In genomic region chrX:136270393-136271111, GRCm38 (mm10) we compare ENCODE assay signal across 8 mouse cellular contexts. TPM values are rescaled to one million over a fixed set of nuclear protein-coding genes. Genes with fewer than 3 reads are reported as not detected.
DNase-seq lines count a peak whose midpoint lies in the region; ATAC-seq and TF ChIP-seq lines count a peak whose summit lies in the region.
"Not testable (repeated sequence)": the region's sequence is repeated elsewhere in the genome, so short reads cannot be mapped to it uniquely, and the experiment has no call there.

No protein-coding gene starts in this region.

- H3K4me1 ChIP-seq in bone marrow macrophage, adult 2 months (ENCODE audit: control insufficient read depth, insufficient read depth, low read length); heart, embryonic 10.5 days; intestine, embryonic 16.5 days (ENCODE audit: control insufficient read depth, insufficient read depth, low read length); limb, embryonic 15.5 days; small intestine, adult 2 months (ENCODE audit: control insufficient read depth, insufficient read depth, insufficient read length, low read length): not testable (repeated sequence)
- H3K4me1 ChIP-seq in embryonic facial prominence, embryonic 10.5 days, result peaks cover 17% of the 10 kb centered on the region
- H3K4me1 ChIP-seq in midbrain, embryonic 12.5 days, result peaks cover 12% of the 10 kb centered on the region

- H3K27me3 ChIP-seq in embryonic facial prominence, embryonic 10.5 days (replicated peaks; ENCODE audit: low read depth, poor library complexity, severe bottlenecking), result peaks cover 15% of the 10 kb centered on the region
- not testable (repeated sequence) for H3K27me3 ChIP-seq in heart, embryonic 10.5 days (ENCODE audit: insufficient read depth, poor library complexity, severe bottlenecking); intestine, embryonic 16.5 days (replicated peaks; ENCODE audit: control insufficient read depth, insufficient read depth, low read length); limb, embryonic 15.5 days; midbrain, embryonic 12.5 days; small intestine, adult 2 months (ENCODE audit: control insufficient read depth, insufficient read depth, low read length)

- WGBS in embryonic facial prominence, embryonic 10.5 days, result 12% methylated on average over 18 of the region's 60 CpGs
- 23% methylated on average over 13 of the region's 60 CpGs for WGBS in heart, embryonic 10.5 days
- WGBS in intestine, embryonic 16.5 days, result 16% methylated on average over 18 of the region's 60 CpGs
- 4% methylated on average over 7 of the region's 60 CpGs for WGBS in limb, embryonic 15.5 days
- WGBS in midbrain, embryonic 12.5 days, result 38% methylated on average over 9 of the region's 60 CpGs
- WGBS in small intestine, adult 2 months, result 21% methylated on average over 21 of the region's 60 CpGs

- H3K9me3 ChIP-seq in embryonic facial prominence, embryonic 10.5 days; heart, embryonic 10.5 days; intestine, embryonic 16.5 days (ENCODE audit: control insufficient read depth, low read length); limb, embryonic 15.5 days; midbrain, embryonic 12.5 days: not testable (repeated sequence)

- peak; percentile 57 for ATAC-seq in intestine, embryonic 16.5 days
- ATAC-seq in limb, embryonic 15.5 days (ENCODE audit: insufficient number of reproducible peaks, low FRiP score, low TSS enrichment, low read depth), result peak; percentile 48
- ATAC-seq in midbrain, embryonic 12.5 days (ENCODE audit: low FRiP score, low read depth), result peak; percentile 67

- H3K27ac ChIP-seq in bone marrow macrophage, adult 2 months (ENCODE audit: insufficient read depth, low read depth, low read length); intestine, embryonic 16.5 days (ENCODE audit: low read length); small intestine, adult 2 months (ENCODE audit: insufficient read depth, low read depth, low read length): not testable (repeated sequence)
- peak overlapping the region; percentile 82 for H3K27ac ChIP-seq in embryonic facial prominence, embryonic 10.5 days (replicated peaks)
- peak overlapping the region; percentile 79 for H3K27ac ChIP-seq in heart, embryonic 10.5 days
- H3K27ac ChIP-seq in limb, embryonic 15.5 days, result peak overlapping the region; percentile 57; the same call in 1 of the 2 replicates
- H3K27ac ChIP-seq in midbrain, embryonic 12.5 days (replicated peaks), result peak overlapping the region; percentile 67

- TF ChIP-seq CTCF in bone marrow macrophage, adult 2 months (IDR thresholded peaks at IDR 0.05; ENCODE audit: low read depth, low read length); small intestine, adult 2 months (IDR thresholded peaks at IDR 0.05; ENCODE audit: extremely low read depth, insufficient read length, insufficient replicate concordance, low read depth, low read length): not testable (repeated sequence)

- peak; percentile 13 for DNase-seq in 3134 (ENCODE audit: extremely low read depth, insufficient read length, low spot score)
- DNase-seq in embryonic facial prominence, embryonic 10.5 days (ENCODE audit: low spot score), result peak; percentile 42
- DNase-seq in heart, embryonic 10.5 days (ENCODE audit: low spot score), result not testable (repeated sequence)

- H3K9ac ChIP-seq in intestine, embryonic 16.5 days (ENCODE audit: low read depth, low read length), result peak overlapping the region; percentile 63
- H3K9ac ChIP-seq in limb, embryonic 15.5 days, result 0 out of 2 replicates have a peak overlapping the region, but pooled peaks have one; percentile 23
- H3K9ac ChIP-seq in midbrain, embryonic 12.5 days (replicated peaks), result peak overlapping the region; percentile 60

- TF ChIP-seq POLR2A in bone marrow macrophage, adult 2 months (IDR thresholded peaks at IDR 0.05; ENCODE audit: borderline replicate concordance, low read depth, low read length); small intestine, adult 2 months (IDR thresholded peaks at IDR 0.05; ENCODE audit: low read depth, low read length): not testable (repeated sequence)

- peak overlapping the region; percentile 45 for H3K4me2 ChIP-seq in intestine, embryonic 16.5 days (ENCODE audit: low read depth, low read length)
- peak overlapping the region; percentile 31; the same call in 1 of the 2 replicates for H3K4me2 ChIP-seq in limb, embryonic 15.5 days
- H3K4me2 ChIP-seq in midbrain, embryonic 12.5 days (replicated peaks), result peak overlapping the region; percentile 51

- H3K36me3 ChIP-seq in embryonic facial prominence, embryonic 10.5 days (replicated peaks), result peaks cover 15% of the 10 kb centered on the region
- not testable (repeated sequence) for H3K36me3 ChIP-seq in heart, embryonic 10.5 days; intestine, embryonic 16.5 days (ENCODE audit: control insufficient read depth, insufficient read depth, low read length); limb, embryonic 15.5 days; midbrain, embryonic 12.5 days; small intestine, adult 2 months (ENCODE audit: control insufficient read depth, insufficient read depth, low read length)

- peak overlapping the region; percentile 50 for H3K4me3 ChIP-seq in bone marrow macrophage, adult 2 months (ENCODE audit: insufficient read depth, low read length)
- H3K4me3 ChIP-seq in embryonic facial prominence, embryonic 10.5 days, result peak overlapping the region; percentile 59
- peak overlapping the region; percentile 57 for H3K4me3 ChIP-seq in heart, embryonic 10.5 days
- H3K4me3 ChIP-seq in intestine, embryonic 16.5 days (ENCODE audit: low read length), result peak overlapping the region; percentile 47
- H3K4me3 ChIP-seq in limb, embryonic 15.5 days, result peak overlapping the region; percentile 45
- H3K4me3 ChIP-seq in midbrain, embryonic 12.5 days, result peak overlapping the region; percentile 47
- peak overlapping the region; percentile 48 for H3K4me3 ChIP-seq in small intestine, adult 2 months (ENCODE audit: low read depth, low read length)

RNA-seq across cellular contexts. Expression of gene Bex3, which starts 0.5 kb away (rescaled TPM):
- 49.1 and 57.3 TPM in 2 replicates for polyA plus RNA-seq in bone marrow macrophage, adult 2 months (2012; ENCODE audit: insufficient read depth, insufficient read length, missing spikeins)
- polyA plus RNA-seq in embryonic facial prominence, embryonic 10.5 days (2016; fragmentation: Nextera tagmentation; extraction: Ambion mirVana), result 691 TPM in 2 replicates
- polyA plus RNA-seq in heart, embryonic 10.5 days (2016; fragmentation: Nextera tagmentation; extraction: Ambion mirVana), result 809 and 1,033 TPM in 2 replicates
- 355 and 360 TPM in 2 replicates for polyA plus RNA-seq in intestine, embryonic 16.5 days (2015; fragmentation: Nextera tagmentation; extraction: Ambion mirVana)
- 355 and 365 TPM in 2 replicates for polyA plus RNA-seq in limb, embryonic 15.5 days (2015; fragmentation: Nextera tagmentation; extraction: Ambion mirVana)
- polyA plus RNA-seq in midbrain, embryonic 12.5 days (2016; fragmentation: Nextera tagmentation; extraction: Ambion mirVana), result 584 and 588 TPM in 2 replicates
- polyA plus RNA-seq in small intestine, adult 2 months (2012; rRNA removed), result 5.2 and 8.6 TPM in 2 replicates

RNA-seq across cellular contexts. Expression of gene Tceal9, which starts 25.7 kb away (rescaled TPM):
- polyA plus RNA-seq in bone marrow macrophage, adult 2 months (2012; ENCODE audit: insufficient read depth, insufficient read length, missing spikeins), result 101 and 128 TPM in 2 replicates
- polyA plus RNA-seq in embryonic facial prominence, embryonic 10.5 days (2016; fragmentation: Nextera tagmentation; extraction: Ambion mirVana), result 471 and 531 TPM in 2 replicates
- polyA plus RNA-seq in heart, embryonic 10.5 days (2016; fragmentation: Nextera tagmentation; extraction: Ambion mirVana), result 514 and 610 TPM in 2 replicates
- polyA plus RNA-seq in intestine, embryonic 16.5 days (2015; fragmentation: Nextera tagmentation; extraction: Ambion mirVana), result 556 and 559 TPM in 2 replicates
- polyA plus RNA-seq in limb, embryonic 15.5 days (2015; fragmentation: Nextera tagmentation; extraction: Ambion mirVana), result 545 and 573 TPM in 2 replicates
- 373 and 394 TPM in 2 replicates for polyA plus RNA-seq in midbrain, embryonic 12.5 days (2016; fragmentation: Nextera tagmentation; extraction: Ambion mirVana)
- 2.4 and 3.0 TPM in 2 replicates for polyA plus RNA-seq in small intestine, adult 2 months (2012; rRNA removed)

RNA-seq across cellular contexts. Expression of gene Bex1, which starts 55.2 kb away (rescaled TPM):
- polyA plus RNA-seq in bone marrow macrophage, adult 2 months (2012; ENCODE audit: insufficient read depth, insufficient read length, missing spikeins), result not detected in 2 replicates
- 135 and 145 TPM in 2 replicates for polyA plus RNA-seq in embryonic facial prominence, embryonic 10.5 days (2016; fragmentation: Nextera tagmentation; extraction: Ambion mirVana)
- polyA plus RNA-seq in heart, embryonic 10.5 days (2016; fragmentation: Nextera tagmentation; extraction: Ambion mirVana), result 197 and 260 TPM in 2 replicates
- 151 and 167 TPM in 2 replicates for polyA plus RNA-seq in intestine, embryonic 16.5 days (2015; fragmentation: Nextera tagmentation; extraction: Ambion mirVana)
- 79.3 and 121 TPM in 2 replicates for polyA plus RNA-seq in limb, embryonic 15.5 days (2015; fragmentation: Nextera tagmentation; extraction: Ambion mirVana)
- 112 and 115 TPM in 2 replicates for polyA plus RNA-seq in midbrain, embryonic 12.5 days (2016; fragmentation: Nextera tagmentation; extraction: Ambion mirVana)
- polyA plus RNA-seq in small intestine, adult 2 months (2012; rRNA removed), result 0.15 and 1.9 TPM in 2 replicates

RNA-seq across cellular contexts. Expression of gene Tceal7, which starts 56.0 kb away (rescaled TPM):
- polyA plus RNA-seq in bone marrow macrophage, adult 2 months (2012; ENCODE audit: insufficient read depth, insufficient read length, missing spikeins), result not detected in 2 replicates
- polyA plus RNA-seq in embryonic facial prominence, embryonic 10.5 days (2016; fragmentation: Nextera tagmentation; extraction: Ambion mirVana), result 0.58 and 0.82 TPM in 2 replicates
- 2.5 and 3.5 TPM in 2 replicates for polyA plus RNA-seq in heart, embryonic 10.5 days (2016; fragmentation: Nextera tagmentation; extraction: Ambion mirVana)
- polyA plus RNA-seq in intestine, embryonic 16.5 days (2015; fragmentation: Nextera tagmentation; extraction: Ambion mirVana), result 0.84 and 0.95 TPM in 2 replicates
- 99.1 and 272 TPM in 2 replicates for polyA plus RNA-seq in limb, embryonic 15.5 days (2015; fragmentation: Nextera tagmentation; extraction: Ambion mirVana)
- polyA plus RNA-seq in midbrain, embryonic 12.5 days (2016; fragmentation: Nextera tagmentation; extraction: Ambion mirVana), result 0.80 and 1.5 TPM in 2 replicates
- not detected in 2 replicates for polyA plus RNA-seq in small intestine, adult 2 months (2012; rRNA removed)

Comparison
In these comparisons a context has a peak if more than half of its experiments do, and no peak if none do; other contexts are left out.
1. RNA of gene Tceal9, which starts 25.7 kb away (polyA plus RNA-seq): 514 to 610 TPM in heart, embryonic 10.5 days, 545 to 573 TPM in limb, embryonic 15.5 days, 556 to 559 TPM in intestine, embryonic 16.5 days, 471 to 531 TPM in embryonic facial prominence, embryonic 10.5 days, 373 to 394 TPM in midbrain, embryonic 12.5 days and 101 to 128 TPM in bone marrow macrophage, adult 2 months; 2.4 to 3.0 TPM in small intestine, adult 2 months; every median in the first group is over 10 times any median in the second.
2. RNA of gene Bex1, which starts 55.2 kb away (polyA plus RNA-seq): 197 to 260 TPM in heart, embryonic 10.5 days, 151 to 167 TPM in intestine, embryonic 16.5 days, 135 to 145 TPM in embryonic facial prominence, embryonic 10.5 days, 112 to 115 TPM in midbrain, embryonic 12.5 days and 79.3 to 121 TPM in limb, embryonic 15.5 days; 0.15 to 1.9 TPM in small intestine, adult 2 months and not detected in bone marrow macrophage, adult 2 months; every median in the first group is over 10 times any median in the second.
3. Peak in every context shown above with its lines, with median percentiles within 50 percentile points of each other: H3K4me3 ChIP-seq, ATAC-seq, H3K4me2 ChIP-seq and H3K9ac ChIP-seq.